Mouse (Mus musculus) embryonic facial prominence, embryonic 11.5 days (tissue): ENCODE data around the gene Ephb2. TPM values are rescaled to one million over a fixed set of nuclear protein-coding genes. Genes with fewer than 3 reads are reported as not detected.

ENCODE experiments used
- ATAC-seq: fragments of 200-750 bp; cut with Nextera tagmentation; replicated peaks from 2 replicates; pipeline ENCODE4 v1.8.0; 2017; ENCODE audit warnings: low read depth; ENCODE audit not compliant: insufficient number of reproducible peaks, low FRiP score, low TSS enrichment
- DNase-seq: peaks from one replicate; pipeline ENCODE4 v3.0.0-alpha.2; 2015; ENCODE audit warnings: low spot score
- H3K27ac ChIP-seq: fragments of 300-500 bp; sonication (generic); replicated peaks from 2 replicates; pipeline ENCODE4 v1.5.1; 2014; ENCODE audit warnings: mild to moderate bottlenecking, low read depth, low read length, control low read depth
- H3K27me3 ChIP-seq: fragments of 300-500 bp; sonication (generic); 2 replicates; pipeline ENCODE4 v1.6.1; 2014; ENCODE audit warnings: mild to moderate bottlenecking, low read length, moderate library complexity, mixed read lengths; ENCODE audit not compliant: control insufficient read depth, insufficient read depth
- H3K36me3 ChIP-seq: fragments of 300-500 bp; sonication (generic); replicated peaks from 2 replicates; pipeline ENCODE4 v1.6.1; 2014; ENCODE audit warnings: low read depth, mild to moderate bottlenecking, low read length, moderate library complexity, mixed read lengths; ENCODE audit not compliant: control insufficient read depth, insufficient read depth
- H3K4me1 ChIP-seq: fragments of 300-500 bp; sonication (generic); 2 replicates; pipeline ENCODE4 v1.6.1; 2014; ENCODE audit warnings: low read length, mixed read lengths; ENCODE audit not compliant: control insufficient read depth, insufficient read depth
- H3K4me2 ChIP-seq: fragments of 300-500 bp; sonication (generic); 2 replicates; pipeline ENCODE4 v1.6.1; 2014; ENCODE audit warnings: low read depth, mild to moderate bottlenecking, control low read depth, low read length, moderate library complexity
- H3K4me3 ChIP-seq: fragments of 300-500 bp; sonication (generic); 2 replicates; pipeline ENCODE4 v1.5.1; 2014; ENCODE audit warnings: low read depth, low read length, control low read depth
- H3K9ac ChIP-seq: fragments of 300-500 bp; sonication (generic); replicated peaks from 2 replicates; pipeline ENCODE4 v1.6.1; 2014; ENCODE audit warnings: mild to moderate bottlenecking, control low read depth, low read length
- H3K9me3 ChIP-seq: fragments of 300-500 bp; sonication (generic); replicated peaks from 2 replicates; pipeline ENCODE4 v1.6.1; 2016; ENCODE audit warnings: mild to moderate bottlenecking, low read length, inconsistent platforms, mixed read lengths; ENCODE audit not compliant: control insufficient read depth
- WGBS: fragments of 180-500 bp; shearing (Covaris S2); extraction: QIAGEN DNeasy Blood & Tissue Kit; methylation state at CpG from one replicate; pipeline ENCODE4 v1.1.7; 2014; 5-methylcytosine and 5-hydroxymethylcytosine counted together
- polyA plus RNA-seq: library from polyadenylated mRNA; unstranded; fragments of >200 nt; fragmentation: Nextera tagmentation; extraction: Ambion mirVana; gene quantifications from 2 replicates; pipeline ENCODE4 v1.2.1, GENCODE M21; 2014

The Ephb2 gene
- polyA plus RNA-seq, 1 experiment from 2014 or later, result 11.7 TPM

DNA sequence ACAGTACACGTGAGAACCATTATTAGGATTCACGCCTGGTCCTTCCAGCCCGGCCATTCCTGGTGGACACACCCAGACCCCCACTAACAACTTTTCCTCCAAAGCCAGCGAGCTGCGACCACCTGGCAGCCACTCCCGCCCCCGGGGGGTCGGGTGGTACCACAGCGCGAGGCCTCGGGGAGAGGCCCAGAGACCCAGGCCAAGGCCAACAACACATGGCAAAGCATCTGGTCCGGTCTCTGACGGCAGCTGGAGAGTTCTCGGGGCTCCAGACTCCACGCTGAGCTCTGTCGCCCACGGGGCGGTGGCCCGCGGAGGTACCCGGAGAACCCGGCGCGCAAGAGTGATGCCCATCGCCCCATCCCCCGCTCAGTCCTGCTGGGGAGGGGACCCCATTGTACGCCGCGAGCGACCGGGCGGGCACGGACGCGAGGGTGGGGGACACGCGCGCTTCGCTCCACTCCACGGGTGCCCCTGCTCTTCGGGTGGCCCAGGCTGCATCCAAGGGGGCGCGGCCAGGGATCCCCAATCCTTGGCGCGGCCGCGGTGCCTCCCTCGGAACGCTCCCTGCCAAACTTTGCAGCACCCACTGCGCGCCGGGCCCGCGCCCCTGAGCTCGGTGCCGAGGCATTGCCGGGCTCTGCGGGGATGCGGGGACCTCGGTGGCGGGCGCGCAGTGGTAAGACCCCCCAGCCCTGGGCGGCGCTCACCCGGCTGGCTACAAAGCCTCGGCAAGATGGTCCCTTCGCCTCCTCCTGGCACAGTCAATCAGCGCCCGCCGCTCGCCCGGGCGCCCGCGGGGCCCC is 770 bp downstream of the Ephb2 start:
- DNase-seq, result peak; percentile 40
- peak overlapping the region; percentile 92 for H3K4me3 ChIP-seq
- peak overlapping the region; percentile 98 for H3K4me2 ChIP-seq
- H3K27me3 ChIP-seq, result no peaks in the 10 kb centered on the region
- WGBS, result under 1% methylated on average over 65 of the region's 76 CpGs
- H3K36me3 ChIP-seq, result no peaks in the 10 kb centered on the region
- 0 out of 2 replicates have a peak, but pooled peaks have one; percentile 10 for ATAC-seq
- H3K27ac ChIP-seq, result peak overlapping the region; percentile 94
- peak overlapping the region; percentile 94 for H3K9ac ChIP-seq
- H3K9me3 ChIP-seq, result no peaks in the 10 kb centered on the region
- H3K4me1 ChIP-seq, result peaks cover 16% of the 10 kb centered on the region

DNA sequence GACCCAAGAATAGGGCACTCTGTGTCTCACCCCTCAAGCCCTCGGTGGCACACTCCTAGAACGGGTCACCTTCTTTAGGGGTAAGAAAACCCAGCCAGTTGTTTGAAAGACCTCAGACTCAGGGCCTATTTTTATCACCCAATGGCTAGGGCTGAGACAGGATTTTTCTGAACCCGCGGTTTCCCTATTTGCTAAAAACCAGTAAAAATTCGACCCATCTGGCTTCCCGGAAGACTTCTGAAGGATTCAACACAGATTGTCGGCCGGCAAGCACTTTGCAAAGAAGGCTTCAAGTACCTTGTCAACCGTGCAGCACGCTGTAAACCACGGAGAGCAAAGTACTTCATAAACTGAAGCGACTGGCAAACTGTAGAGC is 1.4 kb downstream of the Ephb2 start:
- H3K4me2 ChIP-seq, result peak overlapping the region; percentile 98
- ATAC-seq, result no peak
- DNase-seq, result peak; percentile 26
- no peaks in the 10 kb centered on the region for H3K36me3 ChIP-seq
- H3K27me3 ChIP-seq, result no peaks in the 10 kb centered on the region
- H3K9me3 ChIP-seq, result no peaks in the 10 kb centered on the region
- no peak overlapping the region for H3K27ac ChIP-seq
- peak overlapping the region; percentile 94 for H3K9ac ChIP-seq
- H3K4me3 ChIP-seq, result peak overlapping the region; percentile 92
- peaks cover 22% of the 10 kb centered on the region for H3K4me1 ChIP-seq
- 15% methylated on average over 12 of the region's 12 CpGs for whole genome bisulfite sequencing

DNA sequence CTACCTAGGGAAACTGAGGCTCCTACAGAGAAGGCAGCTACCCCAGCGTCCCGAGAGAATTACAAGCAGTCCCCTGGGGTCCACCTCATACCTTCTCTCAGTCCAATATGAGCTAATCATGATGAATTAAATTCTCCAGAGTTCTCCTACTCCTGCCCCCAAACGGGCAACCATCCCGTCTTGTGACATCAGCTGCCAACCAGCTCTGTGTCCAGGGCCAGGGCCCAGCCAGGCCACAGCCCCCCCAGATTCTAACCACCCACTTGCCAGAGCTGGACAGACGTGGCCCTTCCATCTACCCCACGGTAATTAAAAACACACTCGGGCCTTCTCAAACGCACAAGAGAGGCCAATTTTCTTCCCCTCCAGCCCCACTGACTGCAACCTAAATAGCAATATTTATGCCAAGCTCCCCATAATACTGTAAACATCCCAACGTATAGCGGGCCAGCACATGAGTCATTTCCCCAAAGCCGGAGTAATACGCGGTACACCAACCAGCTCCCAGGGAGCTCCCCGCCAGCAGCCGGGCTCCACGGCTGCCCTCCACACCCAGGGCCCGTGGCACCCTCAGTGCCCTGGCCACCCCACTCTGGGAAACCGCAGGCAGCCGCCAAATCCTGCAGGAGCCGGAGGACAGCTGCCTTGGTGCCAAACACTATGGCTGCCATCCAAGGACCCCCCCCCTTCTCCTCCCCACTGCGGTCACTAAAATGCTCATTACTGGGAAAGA is 2.0 kb downstream of the Ephb2 start:
- Histone ChIP-seq H3K4me3 (peak overlapping the region; percentile 92), H3K27ac (no peak overlapping the region), H3K4me1 (peaks cover 22% of the 10 kb centered on the region), H3K9ac (peak overlapping the region; percentile 94; the same call in 1 of the 2 replicates), H3K4me2 (peak overlapping the region; percentile 98), H3K27me3 (no peaks in the 10 kb centered on the region), H3K36me3 (no peaks in the 10 kb centered on the region), H3K9me3 (no peaks in the 10 kb centered on the region)
- ATAC-seq (no peak), DNase-seq (no peak)
- WGBS, result 60% methylated on average over 21 of the region's 21 CpGs

DNA sequence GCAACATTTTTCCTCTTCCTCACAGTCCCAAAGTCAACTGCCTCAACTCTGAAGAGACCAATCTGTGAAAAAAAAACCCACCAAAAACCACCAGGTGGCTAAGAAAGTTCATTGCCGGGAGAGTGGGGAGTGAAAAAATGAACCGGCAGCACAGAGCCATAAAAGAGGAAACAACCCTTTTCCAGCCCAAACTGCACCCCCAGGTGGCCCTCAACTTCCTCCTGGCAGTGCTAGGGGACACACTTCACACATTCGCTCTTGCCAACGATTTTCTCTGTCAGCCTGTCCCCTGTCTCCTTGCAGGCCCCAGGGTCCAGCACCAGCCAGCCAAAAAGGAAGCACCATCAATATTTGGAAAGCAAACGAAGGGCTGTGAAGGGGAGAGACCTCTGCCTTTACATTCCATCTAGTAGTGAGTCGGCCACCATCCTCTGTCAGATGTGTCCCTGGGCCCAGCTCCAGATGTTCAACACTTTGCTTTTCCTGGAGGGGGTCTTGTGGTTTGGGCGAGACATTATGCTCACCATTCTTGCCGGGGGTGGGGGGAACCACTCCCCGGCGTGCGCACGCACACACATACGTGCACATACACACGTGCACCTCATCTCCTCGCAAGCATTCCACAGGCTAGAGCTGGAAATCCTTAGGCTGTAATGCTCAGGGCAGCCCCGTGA is 3.1 kb downstream of the Ephb2 start:
- H3K4me3 ChIP-seq, result no peak overlapping the region
- H3K27ac ChIP-seq, result no peak overlapping the region
- H3K4me2 ChIP-seq, result no peak overlapping the region
- H3K4me1 ChIP-seq, result peaks cover 22% of the 10 kb centered on the region
- DNase-seq (no peak), ATAC-seq (no peak)
- no peak overlapping the region for H3K9ac ChIP-seq
- H3K36me3 ChIP-seq, result no peaks in the 10 kb centered on the region
- WGBS, result 74% methylated on average over 16 of the region's 16 CpGs
- no peaks in the 10 kb centered on the region for H3K27me3 ChIP-seq
- H3K9me3 ChIP-seq, result no peaks in the 10 kb centered on the region

DNA sequence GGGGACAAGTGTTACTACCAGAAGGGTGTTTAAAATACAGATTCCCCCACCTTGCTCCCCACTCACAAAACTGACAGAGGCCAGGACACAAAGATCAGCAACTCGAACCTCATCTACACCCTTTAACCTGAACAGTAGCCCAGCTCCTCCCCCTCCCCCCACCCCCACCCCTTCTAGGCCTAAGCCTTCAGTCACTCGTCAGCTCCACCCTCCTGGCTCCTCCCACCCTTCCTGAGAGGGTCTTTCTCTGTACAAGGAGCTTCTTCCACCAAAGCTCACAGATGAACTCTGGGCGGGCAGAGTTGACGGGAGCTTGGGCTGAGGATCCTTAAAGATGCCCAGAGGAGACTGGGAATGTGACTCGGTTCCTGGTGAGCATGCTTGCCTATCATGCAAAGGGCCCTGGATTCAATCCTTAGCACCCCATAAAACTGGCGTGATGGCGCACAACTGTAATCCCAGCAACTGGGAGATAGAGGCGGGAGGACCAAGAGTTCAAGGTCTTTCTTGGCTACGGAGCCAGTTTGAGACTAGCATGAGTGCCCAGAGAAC is 5.4 kb downstream of the Ephb2 start:
- WGBS, result 39% methylated on average over 9 of the region's 9 CpGs
- Histone ChIP-seq H3K4me3 (no peak overlapping the region), H3K36me3 (no peaks in the 10 kb centered on the region), H3K4me1 (peaks cover 19% of the 10 kb centered on the region), H3K9me3 (no peaks in the 10 kb centered on the region), H3K27me3 (no peaks in the 10 kb centered on the region), H3K27ac (no peak overlapping the region), H3K4me2 (no peak overlapping the region), H3K9ac (no peak overlapping the region)
- DNase-seq (no peak), ATAC-seq (no peak)

DNA sequence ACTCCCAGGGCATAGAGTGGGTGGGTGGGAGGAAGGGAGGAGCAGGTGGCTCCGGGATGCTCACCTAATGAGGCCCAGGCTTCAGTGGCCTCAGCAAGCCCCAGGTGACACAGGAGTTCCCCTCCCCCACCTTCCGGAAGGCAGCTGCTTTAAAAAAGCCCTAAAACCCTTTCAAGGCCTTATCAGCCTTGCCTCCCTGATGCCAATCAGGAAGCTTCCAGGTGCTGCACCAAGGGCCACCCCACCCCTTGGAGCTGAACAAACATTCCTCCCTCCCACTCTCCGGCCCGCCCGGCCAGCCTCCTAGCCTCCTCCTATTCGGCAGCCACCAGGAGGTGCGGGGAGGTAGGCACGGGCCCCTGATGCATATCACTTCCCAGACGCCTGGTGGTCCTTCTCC is 6.0 kb downstream of the Ephb2 start:
- Histone ChIP-seq H3K27me3 (no peaks in the 10 kb centered on the region), H3K4me2 (0 out of 2 replicates have a peak overlapping the region, but pooled peaks have one; percentile 7), H3K9me3 (no peaks in the 10 kb centered on the region), H3K9ac (no peak overlapping the region), H3K36me3 (no peaks in the 10 kb centered on the region), H3K4me1 (peaks cover 19% of the 10 kb centered on the region), H3K27ac (no peak overlapping the region), H3K4me3 (no peak overlapping the region)
- 8% methylated on average over 9 of the region's 9 CpGs for WGBS
- no peak for ATAC-seq
- no peak for DNase-seq

DNA sequence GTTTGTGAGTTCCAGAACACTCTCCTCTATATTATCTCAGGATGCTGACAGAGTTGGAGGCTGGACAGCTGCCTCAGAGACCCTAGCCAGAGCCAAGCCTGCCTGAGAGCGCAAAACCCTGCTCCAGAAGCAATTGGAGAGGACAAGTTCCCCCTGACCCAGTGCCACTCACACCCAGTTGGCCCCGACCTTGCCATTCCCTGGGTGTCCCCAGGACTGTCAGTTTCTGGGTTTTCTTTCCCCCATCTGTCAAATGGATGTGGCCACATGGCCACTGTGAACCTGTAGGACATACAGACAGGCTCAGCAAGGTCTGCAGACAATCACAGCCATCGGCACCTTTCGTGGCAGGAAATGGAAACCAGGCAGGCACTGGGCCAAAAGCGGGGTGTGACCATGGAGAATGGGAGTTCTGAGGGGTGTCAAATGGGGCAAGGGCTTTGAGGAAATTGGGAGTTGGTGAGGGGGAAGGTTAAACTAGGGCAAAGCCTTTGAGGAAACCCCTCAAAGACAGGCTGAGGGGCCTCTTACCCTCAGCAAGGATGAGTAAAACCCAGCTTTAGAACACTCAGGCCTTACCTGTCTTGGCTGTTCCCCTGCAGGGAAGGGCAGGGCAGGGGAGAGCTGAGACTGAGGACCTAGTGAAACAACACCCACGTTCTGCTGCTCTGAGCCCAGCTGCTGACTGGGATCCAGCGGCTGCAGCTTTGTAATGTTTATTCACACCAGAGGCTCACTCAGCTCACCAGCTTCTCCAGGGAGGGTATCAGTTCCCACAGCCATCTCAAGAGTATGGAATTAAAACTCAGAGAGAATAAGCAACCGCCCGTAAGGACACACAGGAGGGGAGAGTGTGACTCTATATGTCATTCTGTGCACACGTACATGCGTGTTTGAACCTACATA is 6.9 kb downstream of the Ephb2 start:
- no peak overlapping the region for H3K9ac ChIP-seq

More for the DNA sequence above, 6.9 kb downstream of the Ephb2 start:
- H3K27me3 ChIP-seq, result no peaks in the 10 kb centered on the region
- H3K4me3 ChIP-seq, result no peak overlapping the region
- DNase-seq, result no peak
- H3K4me1 ChIP-seq, result peaks cover 14% of the 10 kb centered on the region
- no peak overlapping the region for H3K4me2 ChIP-seq
- no peaks in the 10 kb centered on the region for H3K9me3 ChIP-seq
- WGBS, result 40% methylated on average over 11 of the region's 11 CpGs
- H3K36me3 ChIP-seq, result no peaks in the 10 kb centered on the region
- no peak for ATAC-seq
- H3K27ac ChIP-seq, result 0 out of 2 replicates have a peak overlapping the region, but pooled peaks have one; percentile 9
